Mouse (Mus musculus) lung, postnatal 25 days (tissue): ENCODE data around the gene Akap13.

Experiments used
- DNase-seq: peaks from one replicate; pipeline ENCODE4 v3.0.0; 2022; ENCODE audit warnings: low spot score

Akap13 gene

DNA sequence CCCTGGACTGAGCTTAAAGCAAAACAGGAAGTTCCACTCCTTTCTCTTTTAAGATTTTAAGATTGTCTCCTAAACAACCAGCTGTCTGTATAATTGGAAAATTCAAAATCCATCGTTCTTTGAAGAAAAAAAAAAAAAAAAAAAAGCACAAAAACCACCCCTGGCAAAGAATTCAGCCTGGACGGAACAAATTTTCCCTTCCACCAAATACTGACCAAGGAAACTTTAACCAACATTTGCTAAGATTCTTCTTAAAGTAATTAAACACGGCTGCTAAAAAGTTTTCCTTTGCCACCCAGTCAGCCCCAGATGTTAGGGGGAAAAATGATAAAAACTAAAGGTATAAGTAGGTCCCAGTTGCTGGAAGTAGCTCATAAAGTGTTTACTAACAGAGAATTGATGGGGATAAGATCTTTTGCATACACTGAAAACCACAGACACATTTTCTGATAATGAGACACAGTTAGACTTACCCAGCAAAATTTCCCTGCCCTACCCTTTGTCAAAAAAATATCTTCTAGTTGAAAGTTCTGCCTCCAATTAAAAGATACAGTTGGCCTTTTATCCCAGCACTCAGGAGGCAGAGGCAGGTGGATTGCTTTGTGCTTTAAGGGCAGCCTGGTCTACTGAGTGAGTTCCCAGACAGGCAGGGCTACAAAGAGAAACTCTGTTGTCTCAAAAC, 338.5 kb downstream of the Akap13 start:
- no peak for DNase-seq

GRCm38 (mm10) chr7:75795106-75795505, 339.8 kb downstream of the Akap13 start:
- no peak for DNase-seq

GRCm38 (mm10) chr7:75796474-75796873, 341.1 kb downstream of the Akap13 start:
- peak; percentile 51 for DNase-seq

- no peak for DNase-seq
These were observed 345.2 kb downstream of the Akap13 start for GRCm38 (mm10) chr7:75800530-75800929.

- DNase-seq, result no peak
These were observed 345.7 kb downstream of the Akap13 start for GRCm38 (mm10) chr7:75801022-75801421.

- DNase-seq, result no peak
These were observed 346.5 kb downstream of the Akap13 start for GRCm38 (mm10) chr7:75801621-75802358.

DNA sequence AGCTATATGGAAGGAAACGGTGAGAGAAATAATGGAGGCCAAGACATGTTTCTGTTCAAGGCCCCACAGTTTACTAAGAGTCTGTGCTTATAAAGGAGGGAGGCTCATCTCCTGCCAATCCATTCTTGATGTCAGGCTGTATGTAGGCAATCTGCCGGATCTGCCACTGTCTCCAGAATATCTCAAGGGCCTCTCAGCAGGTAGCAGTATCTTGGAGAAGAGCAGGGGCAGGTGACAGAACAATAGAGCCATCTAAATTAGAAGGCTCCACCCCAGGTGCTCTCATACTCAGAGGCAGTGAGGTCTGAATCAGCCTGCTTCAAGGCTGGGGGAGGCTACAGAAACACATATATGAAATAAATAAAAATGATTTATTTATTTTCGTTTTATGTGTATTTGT, 347.6 kb downstream of the Akap13 start:
- no peak for DNase-seq
